Mouse (Mus musculus) CH12.LX (cell line): ENCODE data around the gene Myrfl. TPM values are rescaled to one million over a fixed set of nuclear protein-coding genes. Genes with fewer than 3 reads are reported as not detected.

Experiments used
- DNase-seq: peaks from one replicate; pipeline ENCODE4 v3.0.0-alpha.2; 2013; ENCODE audit errors: extremely low read depth
- H3K27ac ChIP-seq: 2 replicates; pipeline ENCODE4 v1.5.1; 2012; ENCODE audit warnings: low read depth, mild to moderate bottlenecking, control low read depth, moderate library complexity; ENCODE audit not compliant: insufficient read depth
- H3K27me3 ChIP-seq: replicated peaks from 2 replicates; pipeline ENCODE3; 2012; ENCODE audit warnings: inconsistent platforms
- H3K36me3 ChIP-seq, 2 experiments: replicated peaks in 1 of 2; 2 replicates each; pipeline versions ENCODE3 to v1.6.1; 2012; ENCODE audit warnings: inconsistent platforms in 1 of 2, low read length in 1 of 2, mild to moderate bottlenecking in 1 of 2, mixed read lengths in 1 of 2, moderate library complexity in 1 of 2; ENCODE audit not compliant: control insufficient read depth in 1 of 2, insufficient read depth in 1 of 2
- H3K4me1 ChIP-seq, 2 experiments: 2 replicates each; pipeline ENCODE4 v1.6.1; 2012; ENCODE audit warnings: inconsistent platforms in 1 of 2, moderate library complexity in 1 of 2; ENCODE audit not compliant: insufficient read depth in 2 of 2, control insufficient read depth in 1 of 2
- H3K4me2 ChIP-seq: 2 replicates; pipeline ENCODE4 v1.6.1; 2012; ENCODE audit warnings: low read depth, mild to moderate bottlenecking, control low read depth; ENCODE audit not compliant: poor library complexity, insufficient read depth, severe bottlenecking
- H3K4me3 ChIP-seq, 3 experiments: fragments of 150-350 bp in 1 of 3; sonication (generic) in 1 of 3; replicated peaks in 1 of 3; 2 replicates each; pipeline versions ENCODE3 to v1.5.1; 2011 to 2012; ENCODE audit warnings: low read depth in 2 of 3, low read length in 2 of 3, mild to moderate bottlenecking in 2 of 3, moderate library complexity in 2 of 3, control low read depth in 1 of 3, improper control_type of control experiment in 1 of 3, inconsistent platforms in 1 of 3, mixed read lengths in 1 of 3; ENCODE audit not compliant: poor library complexity in 1 of 3
- H3K79me2 ChIP-seq: replicated peaks from 2 replicates; pipeline ENCODE4 v1.6.1; 2012; ENCODE audit warnings: mild to moderate bottlenecking, moderate library complexity; ENCODE audit not compliant: control insufficient read depth, poor library complexity, insufficient read depth, severe bottlenecking; ENCODE audit errors: extremely low read depth
- H3K9ac ChIP-seq: 2 replicates; pipeline ENCODE4 v1.6.1; 2012; ENCODE audit warnings: low read depth, mild to moderate bottlenecking, control low read depth, moderate library complexity; ENCODE audit not compliant: insufficient read depth
- H3K9me3 ChIP-seq: replicated peaks from 2 replicates; pipeline ENCODE3; 2012; ENCODE audit warnings: low read length, inconsistent platforms, mixed read lengths
- BHLHE40 ChIP-seq: IDR thresholded peaks from 2 replicates; pipeline ENCODE4 v1.6.1; 2011; ENCODE audit warnings: mild to moderate bottlenecking, low read depth, low read length, improper control_type of control experiment
- CTCF ChIP-seq, 2 experiments: IDR thresholded peaks in 1 of 2; conservative IDR thresholded peaks in 1 of 2; 2 replicates each; pipeline ENCODE4 v1.5.1; 2011 to 2012; ENCODE audit warnings: low read depth in 2 of 2, low read length in 2 of 2, improper control_type of control experiment in 1 of 2, inconsistent platforms in 1 of 2, mild to moderate bottlenecking in 1 of 2, moderate library complexity in 1 of 2
- ELF1 ChIP-seq: IDR thresholded peaks from 2 replicates; pipeline ENCODE4 v1.6.1; 2014; ENCODE audit warnings: low read depth, mild to moderate bottlenecking, inconsistent platforms, low read length, improper control_type of control experiment
- EP300 ChIP-seq: IDR thresholded peaks from 2 replicates; pipeline ENCODE4 v1.6.1; 2011; ENCODE audit warnings: low read length, improper control_type of control experiment
- ETS1 ChIP-seq: conservative IDR thresholded peaks from 2 replicates; pipeline ENCODE4 v1.6.1; 2012; ENCODE audit warnings: low read depth, mild to moderate bottlenecking, inconsistent platforms, low read length, improper control_type of control experiment, moderate library complexity
- HCFC1 ChIP-seq: IDR thresholded peaks from 2 replicates; pipeline ENCODE4 v1.6.1; 2012; ENCODE audit warnings: low read depth, mild to moderate bottlenecking, inconsistent platforms, low read length, improper control_type of control experiment
- MAZ ChIP-seq: IDR thresholded peaks from 2 replicates; pipeline ENCODE4 v1.6.1; 2012; ENCODE audit warnings: low read depth, mild to moderate bottlenecking, inconsistent platforms, low read length, improper control_type of control experiment, moderate library complexity
- MXI1 ChIP-seq: IDR thresholded peaks from 2 replicates; pipeline ENCODE4 v1.6.1; 2011; ENCODE audit warnings: mild to moderate bottlenecking, low read depth, low read length, improper control_type of control experiment
- NELFE ChIP-seq: IDR thresholded peaks from 2 replicates; pipeline ENCODE4 v1.6.1; 2011; ENCODE audit warnings: low read depth, low read length, improper control_type of control experiment
- NRF1 ChIP-seq: IDR thresholded peaks from 2 replicates; pipeline ENCODE4 v1.6.1; 2014; ENCODE audit warnings: low read depth, mild to moderate bottlenecking, inconsistent platforms, low read length, improper control_type of control experiment, moderate library complexity
- RCOR1 ChIP-seq: conservative IDR thresholded peaks from 2 replicates; pipeline ENCODE4 v1.6.1; 2012; ENCODE audit warnings: low read depth, mild to moderate bottlenecking, inconsistent platforms, low read length, improper control_type of control experiment
- SIN3A ChIP-seq: IDR thresholded peaks from 2 replicates; pipeline ENCODE4 v1.6.1; 2012; ENCODE audit warnings: low read length, improper control_type of control experiment, inconsistent platforms
- UBTF ChIP-seq: IDR thresholded peaks from 2 replicates; pipeline ENCODE4 v1.6.1; 2012; ENCODE audit warnings: low read depth, mild to moderate bottlenecking, inconsistent platforms, low read length, improper control_type of control experiment, moderate library complexity
- USF1 ChIP-seq: IDR thresholded peaks from 2 replicates; pipeline ENCODE4 v1.6.1; 2014; ENCODE audit warnings: low read depth, mild to moderate bottlenecking, inconsistent platforms, low read length, improper control_type of control experiment
- USF2 ChIP-seq: conservative IDR thresholded peaks from 2 replicates; pipeline ENCODE4 v1.6.1; 2011; ENCODE audit warnings: low read depth, low read length, improper control_type of control experiment
- ZC3H11A ChIP-seq: IDR thresholded peaks from 2 replicates; pipeline ENCODE4 v1.6.1; 2012; ENCODE audit warnings: low read depth, mild to moderate bottlenecking, inconsistent platforms, low read length, improper control_type of control experiment
- ZMIZ1 ChIP-seq: IDR thresholded peaks from 2 replicates; pipeline ENCODE4 v1.6.1; 2012; ENCODE audit warnings: low read depth, mild to moderate bottlenecking, inconsistent platforms, low read length, improper control_type of control experiment
- dilution Hi-C: fragments of 300-500 bp; cut with MboI; formaldehyde crosslinking; loops from 2 replicates; pipeline ENCODE4 v1.14.3; 2020; ENCODE audit warnings: low sequenced_read_pairs; ENCODE audit not compliant: extremely low pct_unique_long_range_greater_than_20kb, extremely low pct_ligation_motif_present
- in situ Hi-C: fragments of 300-500 bp; cut with MboI; formaldehyde crosslinking; loops from 3 replicates; pipeline ENCODE4 v1.14.3; 2019; ENCODE audit warnings: low sequenced_read_pairs, low pct_ligation_motif_present, low pct_unique_long_range_greater_than_20kb, mixed read lengths
- polyA plus RNA-seq: library from polyadenylated mRNA; unstranded; fragments of >175 nt; gene quantifications from 2 replicates; pipeline ENCODE4 v1.2.1, GENCODE M21; 2012; ENCODE audit warnings: low read depth; ENCODE audit not compliant: insufficient read length
- total RNA-seq, 2 experiments: library from RNA; depleted of rRNA; stranded (reverse); fragments of 300-350 nt in 1 of 2; fragments of >200 nt in 1 of 2; gene quantifications; 2 replicates each; pipeline ENCODE4 v1.2.3; 2012 to 2014

The Myrfl gene
- total and polyA plus RNA-seq, 3 experiments: not detected

DNA sequence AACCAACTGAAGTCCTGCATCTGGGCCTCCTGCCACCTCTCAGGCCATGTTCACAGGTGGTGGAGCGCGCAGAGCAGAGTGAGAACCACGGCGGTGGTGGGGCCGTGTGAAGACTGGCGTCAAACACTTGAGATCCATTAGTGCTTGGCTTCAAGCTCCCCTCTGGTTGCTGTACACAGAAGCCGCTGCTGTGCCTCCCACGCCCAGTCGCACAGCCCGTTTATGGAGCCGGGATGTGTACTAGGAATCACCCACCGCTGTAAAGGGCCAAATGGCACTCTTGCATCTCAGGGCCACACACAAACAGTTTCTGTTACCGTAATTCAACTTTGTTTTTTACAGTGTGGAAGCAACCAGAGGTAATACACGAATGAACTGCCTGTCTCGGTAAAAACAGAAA, 25.4 kb upstream of the Myrfl start:
- Histone ChIP-seq H3K9me3 (no peaks in the 10 kb centered on the region), H3K9ac (no peak overlapping the region), H3K4me3 (no peak overlapping the region), H3K36me3 (peaks cover 12 to 59% of the 10 kb centered on the region in 2 experiments), H3K4me1 (no peaks in the 10 kb centered on the region), H3K27me3 (no peaks in the 10 kb centered on the region), H3K27ac (no peak overlapping the region), H3K4me2 (no peak overlapping the region), H3K79me2 (no peaks in the 10 kb centered on the region)
- no peak for TF ChIP-seq CTCF (conservative IDR thresholded peaks at IDR 0.05 in 1 of 2, IDR thresholded peaks at IDR 0.05 in 1 of 2; ENCODE audit: low read depth in 2 of 2, low read length in 2 of 2)
- TF ChIP-seq BHLHE40: no peak
- no peak for TF ChIP-seq ETS1
- TF ChIP-seq USF1: no peak
- no peak for TF ChIP-seq ZC3H11A
- DNase-seq: no peak
- dilution Hi-C loops (no loop called here), in situ Hi-C loops (no loop called here)

DNA sequence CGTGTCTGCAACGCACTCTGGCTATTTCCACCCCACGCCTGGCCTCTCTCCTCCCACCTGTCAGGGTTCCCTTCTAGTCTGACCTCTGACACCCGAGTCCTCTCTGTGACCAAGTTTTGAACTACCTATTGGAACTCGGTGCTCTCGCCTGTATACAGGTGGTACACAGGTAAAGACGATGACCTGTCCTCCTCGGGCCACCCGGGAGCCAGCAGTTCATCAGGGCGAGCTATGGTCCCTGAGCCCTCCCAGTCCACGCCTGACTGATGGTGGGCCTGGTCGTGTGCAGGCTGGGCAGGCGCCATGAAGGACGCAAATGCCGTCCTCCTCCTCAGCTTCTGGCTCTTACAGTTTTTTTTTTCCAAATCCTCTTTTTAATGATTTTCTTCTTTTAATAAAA, 24.7 kb upstream of the Myrfl start:
- H3K9ac ChIP-seq: no peak overlapping the region
- dilution Hi-C loops (no loop called here), in situ Hi-C loops (no loop called here)
- no peak overlapping the region for H3K27ac ChIP-seq
- TF ChIP-seq UBTF: no peak
- TF ChIP-seq SIN3A: no peak
- TF ChIP-seq HCFC1: no peak
- TF ChIP-seq USF2: no peak
- TF ChIP-seq RCOR1: no peak
- no peak for TF ChIP-seq NELFE
- TF ChIP-seq ELF1: no peak
- no peak for TF ChIP-seq ZMIZ1
- TF ChIP-seq NRF1: no peak
- TF ChIP-seq MXI1: no peak
- TF ChIP-seq USF1: no peak
- no peak for TF ChIP-seq MAZ
- no peak for TF ChIP-seq EP300
- DNase-seq: no peak
- no peaks in the 10 kb centered on the region for H3K27me3 ChIP-seq
- H3K4me3 ChIP-seq: no peak overlapping the region
- peaks cover 10 to 58% of the 10 kb centered on the region in 2 experiments for H3K36me3 ChIP-seq
- 0 out of 4 replicates have a peak, but pooled peaks cover 0 to 3% of the 10 kb centered on the region in 2 experiments for H3K4me1 ChIP-seq
- no peaks in the 10 kb centered on the region for H3K9me3 ChIP-seq
- H3K4me2 ChIP-seq: no peak overlapping the region
- no peaks in the 10 kb centered on the region for H3K79me2 ChIP-seq
